Mouse (Mus musculus) ovary, adult 2 months (tissue): Measurements from ENCODE around the gene Phc3. TPM values are rescaled to one million over a fixed set of nuclear protein-coding genes. Genes with fewer than 3 reads are reported as not detected.

Experiments
- polyA plus RNA-seq: library from polyadenylated mRNA; depleted of rRNA; stranded (reverse); fragments of >200 nt; gene quantifications from 2 replicates; pipeline ENCODE4 v1.2.3, GENCODE M21; 2012; rRNA removed

Gene Phc3
- polyA plus RNA-seq, result 32.9 and 44.5 TPM in 2 replicates

GRCm38 (mm10) chr3:30969104-30969581 lies at the start of gene Phc3:
Gene Phc3, minus strand, starts transcription at chr3:30969415.

GRCm38 (mm10) chr3:30995283-30995898 lies 26.2 kb upstream of the Phc3 start, which contains the start of gene Prkci:
Gene Prkci, plus strand, starts transcription at chr3:30995747.

GRCm38 (mm10) chr3:30855604-30856458 lies 113.4 kb downstream of the Phc3 start, which contains the start of gene Gpr160:
Gene Gpr160, plus strand, starts transcription at chr3:30855950.

Other genes with a start within 250 kb of the Phc3 start
- gene Samd7, start 223.1 kb downstream of the Phc3 start, polyA plus RNA-seq, result 0.07 and 0.09 TPM in 2 replicates
- gene Sec62, start 176.5 kb downstream of the Phc3 start, polyA plus RNA-seq, result 9.7 and 10.4 TPM in 2 replicates
- gene Gpr160, start 113.5 kb downstream of the Phc3 start, polyA plus RNA-seq, result 3.1 and 4.4 TPM in 2 replicates
- 21.1 and 24.2 TPM in 2 replicates for gene Prkci, start 26.3 kb upstream of the Phc3 start, polyA plus RNA-seq
- gene Skil, start 125.6 kb upstream of the Phc3 start, polyA plus RNA-seq, result 4.0 and 7.3 TPM in 2 replicates
- 18.7 and 20.2 TPM in 2 replicates for gene Cldn11, start 180.5 kb upstream of the Phc3 start, polyA plus RNA-seq